Mouse (Mus musculus) G1E (cell line): ENCODE measurements around the gene Zfp790.

Experiments
- CTCF ChIP-seq: IDR thresholded peaks from 2 replicates; pipeline ENCODE4 v1.5.1; 2012; ENCODE audit warnings: low read depth, low read length, inconsistent platforms, mixed read lengths
- GATA2 ChIP-seq: IDR thresholded peaks from 2 replicates; pipeline ENCODE4 v1.6.1; 2012; ENCODE audit warnings: low read depth, low read length, inconsistent platforms, borderline replicate concordance
- POLR2AphosphoS5 ChIP-seq: IDR thresholded peaks from 2 replicates; pipeline ENCODE4 v1.6.1; 2012; ENCODE audit warnings: low read depth, low read length, inconsistent platforms; ENCODE audit not compliant: insufficient replicate concordance
- TAL1 ChIP-seq: conservative IDR thresholded peaks from 2 replicates; pipeline ENCODE4 v1.6.1; 2012; ENCODE audit warnings: low read depth, low read length, inconsistent platforms, mixed read lengths

- TF ChIP-seq CTCF = no peak
- 0 out of 2 replicates have a peak, but pooled peaks have one; percentile 11 for TF ChIP-seq TAL1
- no peak for TF ChIP-seq POLR2AphosphoS5
- TF ChIP-seq GATA2 = no peak
Observed at GRCm38 (mm10) chr7:29836816-29837215, 20.9 kb downstream of the Zfp790 start.
